Mouse (Mus musculus): ENCODE measurements around the gene Yif1b.

Yif1b gene

DNA sequence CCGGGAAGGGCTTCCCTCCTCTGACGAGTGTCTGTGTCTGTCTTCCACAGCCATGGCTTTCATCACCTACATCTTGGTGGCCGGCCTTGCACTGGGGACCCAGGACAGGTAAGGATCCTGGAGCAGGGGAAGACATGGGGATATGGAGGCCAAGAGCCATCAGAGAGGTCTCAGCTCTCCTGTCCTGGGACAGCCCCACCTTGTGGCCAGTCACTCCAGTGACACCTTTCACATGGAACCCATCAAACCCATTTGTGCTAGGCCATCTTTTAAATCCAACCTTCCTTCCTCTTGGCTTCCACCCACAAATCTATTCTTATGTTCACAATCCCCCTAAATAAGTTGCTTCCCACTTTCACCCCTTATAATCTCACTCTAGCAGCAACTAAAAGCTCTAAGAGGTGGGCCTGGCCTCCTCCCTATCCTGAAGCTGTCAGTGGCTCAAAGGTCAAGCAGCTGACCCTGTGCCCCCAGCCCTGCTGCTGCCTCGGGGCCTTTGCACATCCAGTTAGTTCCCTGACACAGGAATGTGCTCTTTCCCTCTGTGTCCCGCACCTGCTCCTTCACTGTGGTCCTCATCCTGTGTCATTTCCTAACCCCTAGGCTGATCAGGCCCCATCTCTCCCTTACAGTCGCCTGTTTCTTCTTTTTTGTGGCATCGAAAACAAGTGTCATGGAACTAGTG lies 6.7 kb downstream of the Yif1b start:
- peak in 1 of 2 experiments; percentile 47 for DNase-seq

DNA sequence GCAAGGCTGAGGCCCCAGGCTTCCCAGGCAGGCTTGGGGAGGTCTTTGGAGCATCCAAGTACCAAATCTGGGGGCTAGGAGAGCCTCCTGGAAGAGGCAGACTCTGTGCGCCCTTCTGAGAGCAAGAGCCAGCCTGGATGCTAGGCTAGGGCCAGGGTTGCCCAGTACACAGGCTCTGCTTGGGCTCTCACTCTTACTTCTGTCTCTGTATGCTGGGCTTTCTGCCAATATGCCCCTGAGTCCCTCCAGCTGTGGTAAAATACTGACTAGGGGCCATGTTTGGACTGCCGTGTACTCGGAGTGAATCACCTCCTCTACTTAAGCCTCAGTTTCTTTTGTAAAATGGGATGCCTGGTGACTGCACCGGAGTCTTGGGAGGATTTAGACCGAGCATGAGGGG lies 7.9 kb downstream of the Yif1b start:
- no peak for DNase-seq

DNA sequence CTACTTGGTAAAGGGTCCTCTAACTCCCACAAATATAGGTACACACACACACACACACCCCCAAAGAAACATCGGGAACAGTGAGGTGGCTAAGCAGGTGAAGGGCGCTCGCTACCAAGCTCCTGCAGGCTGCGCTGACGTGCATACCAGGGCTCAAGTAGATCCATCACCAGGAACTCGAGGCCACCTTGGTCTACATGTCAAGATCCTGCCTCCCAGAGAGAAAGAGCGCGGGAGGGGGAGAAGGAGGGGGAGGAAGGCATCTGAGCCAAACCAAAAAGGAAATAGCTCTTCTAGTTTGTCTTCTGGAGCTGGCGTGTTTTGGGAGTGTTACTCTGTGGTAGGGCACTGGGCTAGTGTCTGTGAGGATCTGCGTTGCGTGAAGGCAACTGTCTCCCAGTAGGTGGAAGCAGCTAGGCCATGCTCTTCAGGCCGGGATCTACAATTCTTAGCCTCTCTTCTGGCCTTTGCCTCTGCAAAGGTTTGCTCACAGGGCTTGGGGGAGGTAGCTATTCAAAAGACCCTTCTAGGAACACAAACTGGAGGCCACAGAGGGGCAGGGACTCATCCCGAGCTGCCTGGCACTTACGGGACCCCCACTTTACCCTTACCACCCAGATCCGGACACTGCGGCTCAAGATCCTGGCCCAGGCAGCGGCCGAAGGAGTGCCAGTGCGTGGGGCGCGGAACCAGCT lies 8.6 kb downstream of the Yif1b start:
- DNase-seq: no peak

DNA sequence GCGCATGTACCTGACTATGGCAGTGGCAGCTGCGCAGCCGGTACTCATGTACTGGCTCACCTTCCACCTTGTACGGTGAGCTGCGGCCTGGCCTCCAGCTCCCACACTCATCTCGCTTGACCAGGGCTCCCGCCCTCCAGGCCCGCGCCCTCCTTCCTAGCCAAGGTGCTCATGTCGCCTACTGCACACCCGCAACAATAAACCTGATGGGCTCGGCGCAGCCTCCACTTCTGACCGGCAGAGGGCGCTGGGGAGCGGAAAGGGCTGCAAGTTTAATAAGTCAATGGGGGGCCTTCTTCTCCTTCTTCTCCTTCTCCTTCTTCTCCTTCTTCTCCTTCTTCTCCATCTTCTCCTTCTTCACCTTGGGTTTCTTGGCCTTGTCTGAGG lies 9.2 kb downstream of the Yif1b start:
- peak; percentile 66 to 84 for DNase-seq

DNA sequence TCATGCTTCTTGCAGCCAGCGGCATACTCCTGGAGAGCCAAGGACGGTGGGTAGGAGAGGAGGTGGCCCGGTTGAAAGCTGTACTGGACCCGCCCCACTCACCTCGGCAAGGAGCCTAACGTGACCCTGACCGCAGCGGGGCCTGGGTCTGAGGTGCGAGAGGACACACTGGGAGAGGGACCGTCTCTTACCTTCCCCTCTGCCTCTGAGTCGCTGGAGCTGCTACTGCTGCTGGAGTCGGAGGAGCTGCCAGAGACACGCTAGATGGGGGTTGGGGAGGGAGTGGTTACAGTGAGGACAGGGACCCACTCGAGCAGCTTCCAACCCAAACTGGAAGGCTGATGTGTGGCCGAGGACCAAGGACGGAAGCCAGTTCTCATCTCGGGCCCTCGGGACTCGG lies 9.6 kb downstream of the Yif1b start:
- peak in 1 of 2 experiments; percentile 25 for DNase-seq

DNA sequence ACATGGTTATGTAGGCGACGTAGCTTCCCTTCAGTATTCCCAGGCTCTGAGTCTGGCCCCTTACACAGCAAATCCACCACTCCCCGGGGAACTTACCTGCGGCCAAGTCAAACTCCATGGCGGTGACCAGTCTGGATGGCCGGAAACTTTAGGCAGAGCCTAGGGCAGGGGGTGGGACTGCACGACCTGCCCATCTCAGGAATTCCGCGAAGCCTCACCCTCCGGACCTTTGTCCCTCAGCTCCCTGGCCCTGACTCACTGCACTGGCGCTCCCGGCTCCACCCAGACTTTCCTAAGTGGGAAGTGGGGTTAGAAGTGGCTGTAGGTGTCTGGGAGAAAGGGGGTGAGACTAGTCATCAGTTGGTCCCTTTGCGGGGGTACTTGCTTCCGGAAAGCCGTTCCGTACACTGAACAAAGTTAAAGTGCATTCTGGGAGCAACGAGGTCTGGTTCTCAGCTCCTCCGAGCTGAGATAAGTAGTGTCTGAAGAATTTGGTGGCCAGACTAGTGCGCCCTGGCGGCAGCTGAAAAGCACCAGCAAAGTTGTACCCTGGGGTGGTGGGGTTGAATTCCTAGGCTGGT lies 10.2 kb downstream of the Yif1b start, which contains the start of gene 2200002D01Rik:
TSS of gene 2200002D01Rik (minus strand) at position 206 of the 581 bp plus-strand sequence.
- DNase-seq: peak in 1 of 2 experiments; percentile 26

DNA sequence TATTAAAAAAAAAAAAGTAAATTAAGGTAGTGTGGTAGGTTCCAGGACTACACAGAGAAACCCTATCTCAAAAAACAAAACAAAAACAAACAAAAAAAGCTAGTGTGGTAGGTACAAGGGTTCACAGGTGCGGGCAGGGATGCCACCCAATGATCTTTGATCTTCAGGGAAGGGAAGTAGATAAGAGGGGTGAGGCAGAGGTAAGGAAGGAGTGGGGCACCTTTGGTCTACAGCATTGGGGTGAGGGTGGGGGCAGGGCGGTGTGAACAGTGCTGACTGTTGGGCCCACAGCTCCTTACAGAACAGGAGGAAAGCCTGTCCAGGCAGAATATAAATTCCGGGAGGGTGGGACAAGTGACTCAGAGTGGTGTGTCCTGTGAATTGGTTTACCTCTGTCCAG lies 13.0 kb downstream of the Yif1b start:
- DNase-seq: no peak

DNA sequence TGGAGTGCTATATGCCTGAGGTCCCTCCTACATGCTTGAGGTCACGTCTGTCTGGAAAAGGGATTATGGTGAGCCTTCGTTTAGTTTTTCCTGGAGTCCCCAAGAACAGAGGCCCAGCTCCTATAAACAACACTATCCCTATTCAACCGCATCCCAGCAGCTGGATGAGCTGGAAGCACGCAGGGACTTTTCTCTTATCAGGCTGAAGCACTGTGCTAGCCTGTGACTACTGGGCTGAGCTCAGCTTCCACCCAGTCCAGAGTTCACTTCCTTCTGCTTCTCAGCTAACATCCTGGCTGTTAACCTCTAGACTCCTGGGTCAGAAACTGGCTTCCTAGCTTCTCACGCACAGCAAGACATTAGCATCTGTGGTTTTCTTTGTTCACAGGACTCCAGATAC lies 15.7 kb downstream of the Yif1b start:
- DNase-seq: no peak

DNA sequence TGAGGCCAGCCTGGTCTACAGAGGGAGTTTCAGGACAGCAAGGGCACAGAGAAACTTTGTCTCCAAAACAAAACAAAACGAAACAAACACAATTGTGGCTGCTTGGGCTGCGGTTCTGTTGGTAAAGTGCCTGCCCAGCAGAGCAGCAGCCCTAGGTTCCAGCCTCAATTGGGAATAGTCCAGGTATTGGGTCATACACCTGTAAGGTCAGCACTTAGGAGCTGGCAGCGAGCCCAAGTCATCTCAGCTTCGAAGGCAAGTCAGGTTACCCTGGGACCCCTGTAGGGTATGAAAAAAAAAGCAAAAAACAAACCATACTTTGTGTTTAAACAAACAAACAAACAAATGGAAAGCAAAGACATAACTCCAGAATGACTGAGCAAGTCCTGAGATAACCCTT lies 17.7 kb downstream of the Yif1b start:
- DNase-seq: no peak

DNA sequence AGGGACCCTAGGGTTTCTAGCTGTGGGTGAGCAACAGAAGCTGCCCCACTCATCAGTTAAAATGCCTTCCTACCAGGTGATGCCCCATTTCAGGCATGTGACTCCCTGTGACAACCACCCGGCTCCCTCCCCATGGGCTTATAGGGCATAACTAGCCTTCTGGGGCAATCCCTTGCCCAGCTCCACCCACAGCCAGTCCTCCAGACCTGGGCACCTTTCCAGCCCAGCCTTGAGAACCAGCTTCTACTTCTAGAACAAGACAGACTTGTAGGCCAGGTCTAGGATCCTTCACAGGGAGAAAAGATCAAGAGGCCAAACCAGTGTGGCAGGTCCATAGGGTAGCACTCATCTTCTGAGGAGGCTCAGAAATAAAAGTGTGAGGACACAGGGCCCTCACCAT lies 19.2 kb downstream of the Yif1b start:
- no peak for DNase-seq

DNA sequence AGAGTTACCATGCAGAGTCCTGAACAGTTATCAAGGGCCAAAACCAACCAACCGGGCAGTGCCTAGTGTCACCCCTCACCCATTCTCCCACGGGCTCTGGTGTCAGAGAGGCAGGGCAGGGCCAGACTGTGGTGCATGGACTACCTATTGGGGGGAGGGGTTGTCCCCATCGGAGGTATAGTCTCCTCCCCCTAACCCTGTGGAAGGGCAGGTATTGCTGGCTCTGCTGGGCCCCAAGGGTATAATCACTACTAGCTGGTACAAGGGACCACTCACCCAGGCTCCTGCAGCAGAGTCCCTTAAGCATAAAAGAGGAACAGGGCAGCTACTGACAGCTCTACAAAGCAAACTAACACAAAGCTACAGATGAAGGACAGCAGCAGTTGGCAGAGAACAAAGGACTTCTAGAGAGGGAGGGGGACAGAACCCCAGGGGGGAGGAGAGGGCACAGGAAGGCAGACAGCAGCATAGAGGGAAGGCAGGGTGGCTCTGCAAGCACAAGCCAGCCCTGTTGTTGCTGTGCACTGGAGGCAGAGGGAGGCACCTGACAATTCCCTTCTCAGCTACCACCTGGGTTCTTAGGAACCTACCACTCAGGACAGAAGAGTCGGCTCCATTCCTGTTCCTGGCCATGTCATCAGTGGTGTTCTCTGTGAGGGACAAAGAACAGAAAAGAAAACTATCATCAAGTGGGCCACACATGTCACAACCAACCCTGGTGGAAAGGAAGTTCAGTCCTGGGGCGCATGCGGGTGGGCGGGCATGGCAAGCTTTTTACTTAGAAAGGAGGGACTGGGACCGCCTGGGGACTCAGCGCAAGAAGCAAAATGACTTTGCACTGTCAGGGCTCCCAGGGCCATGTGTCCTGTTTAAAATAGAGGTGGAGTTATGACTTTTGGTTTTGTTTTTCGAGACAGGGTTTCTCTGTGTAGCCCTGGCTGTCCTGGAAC lies 21.9 kb downstream of the Yif1b start:
- no peak for DNase-seq

DNA sequence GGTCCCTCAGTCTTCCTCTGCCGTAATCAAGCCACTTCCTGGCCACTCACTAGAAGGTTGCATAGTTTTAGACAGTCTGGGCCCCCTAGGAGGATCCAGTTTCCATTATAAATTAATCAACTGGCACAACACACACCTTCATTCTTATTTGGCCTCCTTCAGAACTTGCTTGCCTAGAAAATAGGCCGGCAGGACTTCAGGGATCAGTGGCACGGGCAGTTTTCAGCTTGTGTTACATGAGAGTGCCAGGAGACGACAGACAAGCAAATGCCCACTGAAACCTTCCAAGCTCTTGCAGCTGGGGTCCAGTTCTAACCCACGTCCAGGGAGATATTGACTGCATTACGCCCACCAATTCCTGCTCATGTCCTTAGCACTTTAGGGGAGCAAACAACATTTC lies 24.0 kb downstream of the Yif1b start:
- DNase-seq: no peak

DNA sequence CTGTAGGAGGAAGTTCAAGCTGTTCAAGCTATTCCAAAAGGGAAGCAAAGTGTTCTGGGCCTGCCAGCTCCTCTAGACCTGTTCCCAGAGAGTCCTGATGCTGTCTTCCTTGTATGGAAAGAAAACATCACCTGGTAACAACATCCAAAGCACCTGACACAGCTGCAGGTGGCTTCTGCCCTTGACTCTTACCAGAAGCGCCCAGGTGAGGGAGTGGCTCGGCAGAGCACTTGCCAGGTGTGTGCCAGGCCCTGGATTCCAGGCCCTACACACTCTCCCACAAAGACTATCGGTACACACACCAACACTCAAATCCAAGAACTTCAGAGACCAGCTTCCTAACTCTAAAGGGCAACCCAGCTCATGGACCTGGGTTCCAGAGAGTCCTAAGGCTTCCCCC lies 25.7 kb downstream of the Yif1b start:
- DNase-seq: no peak

DNA sequence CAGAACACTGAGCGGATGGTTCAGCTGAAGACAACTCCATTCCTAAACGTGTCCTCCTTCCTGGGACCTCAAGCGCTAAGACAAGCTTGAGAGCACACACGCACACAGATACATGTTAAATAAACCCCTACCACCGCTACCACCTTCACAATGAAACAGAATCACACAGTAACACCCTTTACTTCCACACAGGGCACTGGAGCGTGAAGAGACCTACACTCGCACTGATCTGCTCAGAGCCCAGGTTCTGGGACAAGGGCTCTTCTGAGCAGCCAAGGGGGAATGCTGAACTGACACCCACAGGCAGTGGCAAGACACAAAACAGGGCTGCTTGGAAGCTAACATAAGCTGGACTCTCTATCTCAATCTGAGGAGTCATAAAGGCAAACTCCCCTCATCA lies 27.5 kb downstream of the Yif1b start:
- DNase-seq: no peak

DNA sequence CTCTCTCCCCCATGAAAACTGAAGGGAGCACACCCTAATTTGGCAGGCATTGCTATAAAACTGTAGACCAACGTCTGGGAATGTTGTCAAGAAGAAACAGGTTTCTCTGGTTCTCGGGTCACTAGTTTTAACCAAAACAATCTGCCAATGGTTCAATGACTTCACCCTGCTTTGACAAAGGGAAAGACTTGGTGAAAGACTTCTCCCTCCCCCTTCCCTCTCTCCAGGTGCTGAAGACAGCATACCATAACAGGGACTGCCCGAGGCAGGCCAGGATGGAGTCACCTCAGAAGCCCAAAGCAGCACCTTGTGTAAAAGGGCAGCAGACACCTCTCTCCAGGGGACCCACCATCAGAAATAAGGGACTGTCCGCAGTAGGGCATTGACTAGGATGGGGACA lies 28.8 kb downstream of the Yif1b start:
- no peak for DNase-seq

DNA sequence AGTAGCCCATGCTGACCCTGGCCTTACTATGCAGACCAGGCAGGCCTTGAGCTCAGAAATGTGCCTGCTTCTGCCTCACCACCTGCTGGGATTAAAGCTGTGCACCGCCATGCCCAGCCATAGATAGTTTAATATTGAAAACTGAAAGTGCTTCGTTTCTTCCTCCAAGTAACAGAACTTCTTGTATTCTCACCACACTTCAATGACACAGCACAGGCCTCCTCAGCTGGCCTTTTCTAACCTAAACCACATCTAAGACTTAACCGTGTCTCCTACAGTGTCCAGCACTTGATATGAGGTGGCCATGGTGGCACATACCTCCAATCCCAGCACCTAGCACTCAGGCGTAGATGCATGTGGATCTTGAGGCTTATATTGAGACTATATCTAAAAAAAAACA lies 32.3 kb downstream of the Yif1b start:
- DNase-seq: no peak

DNA sequence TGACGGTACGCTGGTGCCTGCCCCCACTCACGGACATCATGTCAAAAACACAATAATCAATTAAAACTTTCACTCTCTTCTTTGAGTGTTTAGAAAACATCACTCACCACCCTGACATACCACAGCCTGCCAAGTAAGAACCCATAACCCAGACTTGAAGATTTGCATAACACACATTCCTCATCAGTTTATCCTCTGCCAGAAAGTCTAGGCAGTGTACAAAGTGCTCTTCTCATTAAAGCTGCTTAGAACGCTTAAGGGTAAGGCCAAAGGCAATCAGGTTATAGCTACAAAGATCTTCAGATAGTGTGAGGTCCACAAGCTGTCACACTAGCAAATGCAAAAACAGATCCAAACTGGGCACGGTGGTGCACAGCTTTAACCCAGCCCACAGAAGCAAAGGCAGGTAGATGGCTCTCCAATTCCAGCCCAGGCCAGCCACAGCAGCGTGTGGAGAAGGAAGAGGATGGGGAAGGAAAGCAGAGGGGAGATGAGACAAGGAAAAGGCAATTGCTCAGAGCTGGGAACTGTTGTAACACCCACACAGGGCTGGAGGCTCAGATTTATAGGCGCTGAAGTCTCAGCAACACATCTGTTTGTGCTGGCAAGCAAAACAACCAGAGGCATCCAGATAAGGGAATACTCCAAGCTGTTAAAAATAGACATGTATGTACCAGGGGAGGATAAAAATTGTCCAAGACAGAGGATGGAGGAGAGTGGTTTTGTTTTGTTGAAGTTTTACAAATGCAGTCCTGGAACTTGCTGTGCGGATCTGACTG lies 33.7 kb downstream of the Yif1b start:
- DNase-seq: no peak

DNA sequence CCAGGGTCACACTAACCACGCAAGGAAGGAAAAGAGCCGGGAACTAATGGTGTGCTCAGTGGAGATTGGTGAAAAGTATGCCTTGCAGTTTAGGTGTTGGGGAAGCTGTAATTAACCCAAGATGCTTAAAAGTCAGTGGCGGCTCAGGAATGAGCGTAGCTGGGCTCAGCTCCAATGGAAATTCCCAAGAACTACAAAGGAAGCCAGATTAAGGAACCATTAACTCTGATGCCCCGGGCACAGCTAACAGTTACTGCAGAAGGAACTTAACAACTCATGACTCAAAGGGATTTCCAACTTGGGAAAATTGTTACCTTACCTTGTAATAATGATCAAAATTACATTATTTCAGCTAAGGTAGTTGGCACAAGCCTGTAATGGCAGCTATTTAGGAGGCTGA lies 38.6 kb downstream of the Yif1b start:
- DNase-seq: no peak

DNA sequence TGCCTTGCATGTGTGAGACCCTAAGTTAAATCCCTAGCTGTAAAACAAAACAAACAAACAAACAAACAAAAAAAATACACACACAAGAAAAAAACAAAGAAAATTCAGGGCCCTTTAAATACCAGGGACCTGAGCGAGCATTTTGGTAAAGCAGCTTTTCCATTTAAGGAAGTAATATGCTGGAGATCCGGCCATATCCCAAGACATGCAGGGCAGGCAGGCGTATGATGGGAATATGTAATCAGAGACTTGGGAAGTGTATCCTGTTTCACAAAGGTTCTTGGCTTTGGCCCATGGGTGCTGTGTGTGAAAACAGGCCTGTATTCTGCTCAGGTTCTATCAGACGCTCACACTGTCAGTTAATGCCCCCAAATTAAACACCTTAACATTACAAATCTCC lies 39.4 kb downstream of the Yif1b start:
- no peak for DNase-seq

DNA sequence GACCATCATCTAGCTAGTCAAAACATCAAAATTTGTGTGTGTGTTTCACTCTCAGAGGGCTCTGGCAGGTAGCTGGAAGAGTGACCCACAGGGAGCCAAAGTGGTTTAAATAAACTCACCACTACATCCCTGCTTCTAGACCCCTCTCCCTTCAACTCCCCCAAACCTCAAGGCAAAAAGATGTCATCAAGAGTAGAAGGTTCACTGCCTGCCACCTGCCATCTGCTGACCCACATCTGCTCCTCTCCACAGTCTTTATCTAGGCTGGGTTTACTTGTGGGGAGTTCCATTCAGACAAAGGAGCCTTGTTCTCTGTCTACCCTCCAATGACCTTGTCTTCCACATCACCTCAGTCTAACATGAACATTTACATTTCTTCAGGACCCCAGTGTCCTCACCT lies 41.1 kb downstream of the Yif1b start:
- DNase-seq: no peak

DNA sequence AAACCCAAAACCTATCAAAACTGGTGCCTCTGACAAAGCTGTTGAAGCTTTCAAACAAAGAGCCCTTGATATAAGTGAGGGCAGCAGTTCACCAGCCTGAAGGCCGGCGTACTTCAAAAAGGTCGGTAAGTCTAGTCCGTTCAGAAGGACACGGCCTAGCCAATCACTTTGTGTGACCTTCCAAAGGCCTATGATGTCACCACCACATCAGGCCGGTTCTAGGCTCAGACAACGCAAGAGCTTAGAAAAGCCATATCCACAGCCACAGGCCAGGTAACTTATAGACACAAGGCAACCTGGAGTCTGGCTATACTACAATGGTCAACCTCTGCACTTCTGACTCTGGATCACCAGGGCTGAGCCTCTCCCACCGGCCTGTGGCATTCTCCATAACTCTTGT lies 41.8 kb downstream of the Yif1b start:
- DNase-seq: no peak

DNA sequence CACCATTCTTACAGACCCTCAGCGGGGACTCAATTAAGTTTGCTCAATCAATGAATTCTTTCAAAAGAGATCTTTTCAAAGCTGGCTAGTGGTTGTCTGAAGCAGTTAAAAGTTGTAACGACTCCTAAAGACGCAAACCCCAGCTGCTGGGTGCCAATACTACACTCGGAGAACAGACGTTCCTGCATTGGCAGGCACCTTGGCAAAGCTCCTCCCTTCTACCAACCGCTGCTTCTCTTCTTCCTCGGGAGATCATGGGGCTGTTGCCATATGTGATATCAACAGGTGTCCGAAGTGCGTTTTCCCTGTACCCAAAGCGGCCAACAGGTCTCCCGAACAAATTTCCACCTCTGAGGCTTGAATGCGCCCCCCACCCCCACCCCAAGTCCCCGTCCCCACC lies 42.7 kb downstream of the Yif1b start:
- DNase-seq: no peak

All from spleen, adult 18-20 months (tissue).